Mouse (Mus musculus): ENCODE data around the gene D430019H16Rik.

DNA sequence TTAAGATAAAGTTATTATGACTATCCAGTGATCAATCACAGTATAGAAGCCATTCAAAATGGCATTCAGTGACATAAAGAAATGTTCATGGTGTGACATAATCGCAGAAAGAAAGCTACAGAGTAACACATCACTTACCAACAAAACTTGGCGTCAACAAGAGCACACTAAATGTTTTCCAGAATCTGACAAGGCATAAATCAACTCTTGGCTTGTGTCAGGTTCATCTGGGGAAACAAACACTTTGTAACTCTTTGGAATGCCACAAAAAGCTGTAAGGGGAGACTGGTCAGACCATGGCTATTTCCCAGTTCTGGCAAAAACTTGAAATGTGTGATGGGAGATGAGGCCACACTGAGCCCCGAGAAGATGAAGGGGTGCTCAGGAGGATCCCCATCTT lies 72.5 kb downstream of the D430019H16Rik start:
- TF ChIP-seq CTCF (IDR thresholded peaks at IDR 0.05; ENCODE audit: borderline replicate concordance, insufficient read depth, low read depth, low read length) (no peak), POLR2A (IDR thresholded peaks at IDR 0.05; ENCODE audit: borderline replicate concordance, insufficient read depth, low read length) (no peak)

All from cerebellum, adult 2 months (tissue).